In the genomic region with DNA sequence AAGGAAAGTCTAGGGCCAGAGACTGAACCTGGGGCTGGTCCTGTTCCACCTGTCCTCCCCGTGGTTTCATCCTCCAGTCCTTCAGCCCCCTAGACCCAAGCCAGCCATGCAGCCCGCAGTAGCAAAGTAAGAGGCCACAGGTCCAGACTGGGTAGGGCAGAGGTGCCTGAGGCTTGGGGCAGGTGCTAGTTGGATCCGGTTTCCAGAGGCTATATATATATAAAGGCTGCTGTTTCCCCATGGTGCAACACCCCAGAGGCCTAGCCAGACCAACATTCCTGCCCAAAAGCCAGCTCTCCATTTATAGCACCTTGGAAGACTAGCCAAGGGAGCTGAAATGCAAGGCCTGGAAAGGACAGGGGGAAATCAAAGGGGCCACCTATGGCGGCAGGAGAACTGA, we compare ENCODE assay signal across 27 mouse cellular contexts. TPM values are rescaled to one million over a fixed set of nuclear protein-coding genes. Genes with fewer than 3 reads are reported as not detected.
"Had no signal": no experiment of that assay in that cellular context is flagged by ENCODE, and none has a peak within 500 bp of the region (broad histone marks: within the 10 kb centered on the region; RNA-seq: fewer than 3 reads in every experiment).

No protein-coding gene starts in this region.

- H3K27ac ChIP-seq: kidney, postnatal 0 days; layer of hippocampus, adult 2 months; left cerebral cortex, adult 2 months; limb, embryonic 12.5 days; liver, embryonic 13.5 days; macrophage; midbrain, embryonic 12.5 days; midbrain, embryonic 15.5 days; neural tube, embryonic 12.5 days; neural tube, embryonic 15.5 days; stomach, embryonic 15.5 days had no signal

- H3K4me3 ChIP-seq: layer of hippocampus, adult 2 months; left cerebral cortex, adult 2 months; limb, embryonic 12.5 days; liver, embryonic 13.5 days; midbrain, embryonic 12.5 days; midbrain, embryonic 15.5 days; neural tube, embryonic 12.5 days; neural tube, embryonic 15.5 days; stomach, embryonic 15.5 days had no signal

- H3K36me3 ChIP-seq: limb, embryonic 12.5 days; liver, embryonic 13.5 days; midbrain, embryonic 12.5 days; midbrain, embryonic 15.5 days; neural tube, embryonic 12.5 days; neural tube, embryonic 15.5 days; stomach, embryonic 15.5 days had no signal

- H3K4me2 ChIP-seq: limb, embryonic 12.5 days; liver, embryonic 13.5 days; midbrain, embryonic 12.5 days; midbrain, embryonic 15.5 days; neural tube, embryonic 12.5 days; neural tube, embryonic 15.5 days; stomach, embryonic 15.5 days had no signal

- H3K9me3 ChIP-seq: limb, embryonic 12.5 days; liver, embryonic 13.5 days; midbrain, embryonic 12.5 days; midbrain, embryonic 15.5 days; neural tube, embryonic 12.5 days; neural tube, embryonic 15.5 days; stomach, embryonic 15.5 days had no signal

- H3K4me1 ChIP-seq: liver, embryonic 13.5 days; midbrain, embryonic 15.5 days; neural tube, embryonic 15.5 days; stomach, embryonic 15.5 days had no signal

- DNase-seq: kidney, adult 18-20 months; kidney, adult 9 months; kidney, postnatal 25 days; layer of hippocampus, adult 9-11 months; layer of hippocampus, postnatal 36 days; liver, embryonic 13.5 days; lung, adult 2 months; lung, postnatal 14 days; right cerebral cortex, adult 18-20 months; right cerebral cortex, postnatal 14 days; right cerebral cortex, postnatal 4 days; spleen, adult 18-20 months; thymus, postnatal 25 days had no signal

- ATAC-seq: midbrain, embryonic 15.5 days had no signal

- H3K9ac ChIP-seq: limb, embryonic 12.5 days; liver, embryonic 13.5 days; midbrain, embryonic 12.5 days; midbrain, embryonic 15.5 days; neural tube, embryonic 12.5 days; neural tube, embryonic 15.5 days; stomach, embryonic 15.5 days had no signal

RNA-seq across cellular contexts. Expression of a gene that starts 5.2 kb away (rescaled TPM):
- total RNA-seq: layer of hippocampus, postnatal 36 days; left cerebral cortex, postnatal 10 days; liver, adult 2 months; megakaryocyte, adult 5-6 weeks had no signal
- polyA plus RNA-seq: kidney, postnatal 0 days; large intestine, adult 2 months; liver, adult 2 months; macrophage; midbrain, embryonic 12.5 days had no signal

RNA-seq across cellular contexts. Expression of a gene that starts 25.2 kb away (rescaled TPM):
- polyA plus RNA-seq: liver, adult 2 months; macrophage had no signal
